Mouse (Mus musculus): ENCODE data around the gene Kpna4. TPM values are rescaled to one million over a fixed set of nuclear protein-coding genes. Genes with fewer than 3 reads are reported as not detected.

Gene Kpna4
- polyA plus RNA-seq, 1 experiment from 2014 or later = 21.8 TPM

DNA sequence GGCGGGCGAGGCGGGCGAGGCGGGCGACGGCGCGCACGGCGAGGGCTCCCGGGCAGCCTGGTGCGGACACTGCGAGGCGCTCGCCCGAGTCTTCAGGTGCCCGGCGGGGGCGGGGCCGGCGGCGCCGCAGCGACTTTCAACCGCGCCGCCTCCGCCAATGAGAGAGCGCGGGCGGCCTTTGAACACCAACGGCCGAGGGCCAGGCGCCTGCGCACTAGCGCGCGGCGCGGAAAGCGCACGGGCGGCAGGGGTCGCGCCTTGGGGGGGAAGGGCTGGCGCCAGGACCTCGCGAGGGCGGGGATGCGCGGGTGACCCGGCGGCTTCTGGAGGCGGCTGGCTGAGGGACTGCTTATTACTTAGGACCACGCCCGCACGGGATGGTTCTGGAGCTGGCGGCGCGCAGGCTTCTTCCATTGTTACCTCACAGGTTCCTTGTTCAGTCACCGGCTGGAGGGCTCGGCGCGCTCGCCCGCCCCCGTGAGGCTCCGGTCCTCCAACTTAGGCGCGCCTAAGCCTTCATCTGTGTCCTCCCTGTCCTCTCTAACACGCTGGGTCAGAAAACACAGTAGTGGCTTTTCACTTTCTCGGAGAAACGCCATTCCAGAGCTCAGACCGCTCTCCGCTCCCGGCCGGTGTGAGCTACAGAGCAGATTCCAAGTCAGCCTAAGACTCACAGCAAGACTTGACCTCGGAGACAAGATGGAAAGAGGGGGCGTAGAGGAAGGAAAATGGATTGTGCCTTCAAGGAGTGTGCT is 82.1 kb downstream of the Kpna4 start, which contains the start of gene Trim59:
Trim59 (minus strand) TSS at position 111 of the 755 bp plus-strand sequence.
- DNase-seq (ENCODE audit: low spot score) = peak; percentile 93
- Histone ChIP-seq H3K4me1 (replicated peaks; ENCODE audit: control insufficient read depth, insufficient read depth) (no peaks in the 10 kb centered on the region), H3K27ac (replicated peaks) (peak within 1 kb of the TSS; percentile 84), H3K9ac (ENCODE audit: low read length) (peak within 1 kb of the TSS; percentile 76), H3K36me3 (ENCODE audit: control insufficient read depth, insufficient read depth, low read length) (no peaks in the 10 kb centered on the region), H3K27me3 (ENCODE audit: control insufficient read depth, insufficient read depth, low read length) (no peaks in the 10 kb centered on the region), H3K4me2 (replicated peaks; ENCODE audit: low read depth) (peak within 1 kb of the TSS; percentile 81), H3K9me3 (ENCODE audit: control insufficient read depth, low read length) (no peaks in the 10 kb centered on the region), H3K4me3 (ENCODE audit: low read depth, low read length) (peak within 1 kb of the TSS; percentile 83)
- TF ChIP-seq EP300 (optimal IDR thresholded peaks at IDR 0.05) (peak; percentile 36), CTCF (IDR thresholded peaks at IDR 0.05; ENCODE audit: low read depth) (no peak; the same call in none of the 2 replicates)
- peak; percentile 97 for ATAC-seq (ENCODE audit: low FRiP score, low TSS enrichment)
- under 1% methylated on average over 66 of the region's 80 CpGs for WGBS

DNA sequence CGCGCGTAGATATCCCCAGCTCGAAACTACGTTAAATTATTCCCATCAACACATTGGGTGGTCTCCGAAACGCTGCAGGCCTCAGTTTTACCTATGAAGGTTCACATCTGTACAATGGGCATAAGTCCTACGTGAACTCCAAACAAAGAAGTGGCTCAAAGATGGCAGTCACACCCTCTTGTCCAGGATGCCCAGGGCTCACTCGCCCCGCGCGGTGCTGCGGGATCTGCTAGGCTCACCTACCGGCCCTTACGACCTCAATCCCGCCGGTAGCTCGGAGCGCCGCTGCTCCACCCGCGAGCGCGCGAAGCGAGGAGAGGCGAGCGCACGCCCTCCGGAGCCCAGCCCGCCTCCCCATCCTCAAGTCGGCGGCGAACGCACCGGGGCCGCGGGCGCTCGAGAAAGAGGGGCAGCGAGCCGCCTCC is 82.7 kb downstream of the Kpna4 start:
- H3K27me3 ChIP-seq (ENCODE audit: control insufficient read depth, insufficient read depth, low read length) = no peaks in the 10 kb centered on the region
- H3K9me3 ChIP-seq (ENCODE audit: control insufficient read depth, low read length) = no peaks in the 10 kb centered on the region
- H3K4me2 ChIP-seq (replicated peaks; ENCODE audit: low read depth) = peak overlapping the region; percentile 81
- DNase-seq (ENCODE audit: low spot score) (no peak), ATAC-seq (ENCODE audit: low FRiP score, low TSS enrichment) (peak; percentile 72; the same call in 1 of the 2 replicates)
- H3K9ac ChIP-seq (ENCODE audit: low read length) = peak overlapping the region; percentile 76
- peak overlapping the region; percentile 84 for H3K27ac ChIP-seq (replicated peaks)
- no peaks in the 10 kb centered on the region for H3K36me3 ChIP-seq (ENCODE audit: control insufficient read depth, insufficient read depth, low read length)
- peak overlapping the region; percentile 83 for H3K4me3 ChIP-seq (ENCODE audit: low read depth, low read length)
- no peak for TF ChIP-seq CTCF (IDR thresholded peaks at IDR 0.05; ENCODE audit: low read depth)
- TF ChIP-seq EP300 (optimal IDR thresholded peaks at IDR 0.05) = no peak
- under 1% methylated on average over 38 of the region's 42 CpGs for WGBS
- no peaks in the 10 kb centered on the region for H3K4me1 ChIP-seq (replicated peaks; ENCODE audit: control insufficient read depth, insufficient read depth)

DNA sequence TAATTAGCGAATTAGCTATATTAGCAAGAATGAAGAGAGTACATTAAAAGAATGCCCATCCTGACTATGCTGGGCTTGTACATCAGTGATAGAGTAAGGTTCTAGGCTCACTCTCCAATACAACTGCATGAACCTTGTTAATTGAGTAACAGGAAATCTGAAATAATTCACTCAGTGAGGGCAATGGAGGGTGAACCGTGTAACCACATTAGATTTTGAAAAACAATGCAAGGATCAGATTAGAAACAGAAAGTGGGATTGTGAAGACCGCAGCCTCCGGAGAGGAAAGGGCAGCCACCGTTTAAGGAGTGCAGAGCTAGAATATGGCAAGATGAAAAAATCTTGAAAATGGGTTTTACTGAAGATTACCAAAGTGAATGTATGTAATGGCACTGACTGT is 85.6 kb downstream of the Kpna4 start:
- Histone ChIP-seq H3K4me2 (replicated peaks; ENCODE audit: low read depth) (no peak overlapping the region; the same call in 1 of the 2 replicates), H3K9ac (ENCODE audit: low read length) (no peak overlapping the region), H3K36me3 (ENCODE audit: control insufficient read depth, insufficient read depth, low read length) (no peaks in the 10 kb centered on the region), H3K27me3 (ENCODE audit: control insufficient read depth, insufficient read depth, low read length) (no peaks in the 10 kb centered on the region), H3K9me3 (ENCODE audit: control insufficient read depth, low read length) (no peaks in the 10 kb centered on the region), H3K4me1 (replicated peaks; ENCODE audit: control insufficient read depth, insufficient read depth) (no peaks in the 10 kb centered on the region), H3K27ac (replicated peaks) (no peak overlapping the region), H3K4me3 (ENCODE audit: low read depth, low read length) (no peak overlapping the region)
- DNase-seq (ENCODE audit: low spot score) (no peak), ATAC-seq (ENCODE audit: low FRiP score, low TSS enrichment) (no peak)
- WGBS = 59% methylated on average over 5 of the region's 5 CpGs
- no peak for TF ChIP-seq EP300 (optimal IDR thresholded peaks at IDR 0.05)
- TF ChIP-seq CTCF (IDR thresholded peaks at IDR 0.05; ENCODE audit: low read depth) = no peak

DNA sequence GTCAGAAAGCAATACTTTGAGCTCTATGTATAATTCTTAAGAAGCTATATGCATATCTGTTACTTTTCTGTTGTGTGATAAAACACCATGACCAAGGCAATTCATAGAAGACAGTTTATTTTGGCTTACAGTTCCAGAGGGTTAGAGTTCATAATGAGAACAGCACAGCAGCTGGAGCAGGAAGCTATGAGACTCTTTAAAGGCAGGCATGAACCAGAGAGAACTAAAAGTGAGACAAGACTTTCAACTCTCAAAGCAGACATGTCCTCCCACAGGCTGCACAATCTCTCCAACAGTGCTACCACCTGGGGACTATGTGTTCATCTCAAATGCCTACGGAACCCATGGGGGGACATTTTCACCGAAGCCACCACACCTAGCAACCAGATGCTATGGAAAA is 86.8 kb downstream of the Kpna4 start:
- H3K27me3 ChIP-seq (ENCODE audit: control insufficient read depth, insufficient read depth, low read length) = no peaks in the 10 kb centered on the region
- H3K36me3 ChIP-seq (ENCODE audit: control insufficient read depth, insufficient read depth, low read length) = no peaks in the 10 kb centered on the region
- H3K9me3 ChIP-seq (ENCODE audit: control insufficient read depth, low read length) = no peaks in the 10 kb centered on the region
- ATAC-seq (ENCODE audit: low FRiP score, low TSS enrichment) (no peak), DNase-seq (ENCODE audit: low spot score) (no peak)
- no peak overlapping the region for H3K4me3 ChIP-seq (ENCODE audit: low read depth, low read length)
- no peak overlapping the region for H3K27ac ChIP-seq (replicated peaks)
- no peaks in the 10 kb centered on the region for H3K4me1 ChIP-seq (replicated peaks; ENCODE audit: control insufficient read depth, insufficient read depth)
- no peak overlapping the region for H3K4me2 ChIP-seq (replicated peaks; ENCODE audit: low read depth)
- 87% methylated on average over 2 of the region's 2 CpGs for WGBS
- TF ChIP-seq EP300 (optimal IDR thresholded peaks at IDR 0.05) = no peak
- TF ChIP-seq CTCF (IDR thresholded peaks at IDR 0.05; ENCODE audit: low read depth) = no peak
- no peak overlapping the region for H3K9ac ChIP-seq (ENCODE audit: low read length)

DNA sequence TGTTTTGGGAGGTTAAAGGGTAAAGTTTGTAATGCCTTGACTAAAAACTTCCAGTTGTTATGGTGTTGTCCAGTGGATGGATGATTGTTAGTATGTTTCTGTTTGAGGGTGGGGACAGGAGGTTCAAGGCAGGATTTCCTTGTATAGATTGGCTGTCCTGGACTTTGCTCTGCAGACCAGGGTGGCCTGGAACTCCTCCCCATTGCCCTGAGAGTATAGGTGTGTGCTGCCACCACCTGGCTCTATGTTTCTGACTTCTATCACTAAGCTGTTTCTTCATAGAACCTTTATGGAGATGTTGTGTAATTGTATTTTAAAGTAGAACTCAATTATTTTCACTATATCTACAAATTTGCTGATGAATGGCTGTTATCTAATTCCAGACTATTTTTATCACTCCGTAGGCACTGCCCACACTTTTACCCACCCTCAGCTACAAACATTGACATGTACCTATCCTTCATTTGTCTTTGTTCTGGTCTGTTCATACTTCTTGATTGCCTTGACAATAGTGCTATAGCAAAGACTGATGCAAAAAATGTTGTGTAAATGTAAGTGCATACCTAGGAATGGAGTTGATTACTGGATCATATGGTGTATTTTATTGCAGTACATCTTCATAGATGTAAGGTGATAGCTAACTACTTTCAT is 100.7 kb downstream of the Kpna4 start:
- TF ChIP-seq EP300 (optimal IDR thresholded peaks at IDR 0.05) = no peak
- TF ChIP-seq CTCF (IDR thresholded peaks at IDR 0.05; ENCODE audit: low read depth) = peak; percentile 64
- peaks cover 9% of the 10 kb centered on the region for H3K36me3 ChIP-seq (ENCODE audit: control insufficient read depth, insufficient read depth, low read length)
- 81% methylated on average over 1 of the region's 1 CpGs for WGBS
- no peaks in the 10 kb centered on the region for H3K4me1 ChIP-seq (replicated peaks; ENCODE audit: control insufficient read depth, insufficient read depth)
- peak; percentile 96 for ATAC-seq (ENCODE audit: low FRiP score, low TSS enrichment)
- DNase-seq (ENCODE audit: low spot score) = peak; percentile 76
- H3K27me3 ChIP-seq (ENCODE audit: control insufficient read depth, insufficient read depth, low read length) = no peaks in the 10 kb centered on the region
- H3K9ac ChIP-seq (ENCODE audit: low read length) = no peak overlapping the region
- H3K9me3 ChIP-seq (ENCODE audit: control insufficient read depth, low read length) = no peaks in the 10 kb centered on the region
- no peak overlapping the region for H3K4me3 ChIP-seq (ENCODE audit: low read depth, low read length)
- H3K27ac ChIP-seq (replicated peaks) = no peak overlapping the region
- H3K4me2 ChIP-seq (replicated peaks; ENCODE audit: low read depth) = no peak overlapping the region

DNA sequence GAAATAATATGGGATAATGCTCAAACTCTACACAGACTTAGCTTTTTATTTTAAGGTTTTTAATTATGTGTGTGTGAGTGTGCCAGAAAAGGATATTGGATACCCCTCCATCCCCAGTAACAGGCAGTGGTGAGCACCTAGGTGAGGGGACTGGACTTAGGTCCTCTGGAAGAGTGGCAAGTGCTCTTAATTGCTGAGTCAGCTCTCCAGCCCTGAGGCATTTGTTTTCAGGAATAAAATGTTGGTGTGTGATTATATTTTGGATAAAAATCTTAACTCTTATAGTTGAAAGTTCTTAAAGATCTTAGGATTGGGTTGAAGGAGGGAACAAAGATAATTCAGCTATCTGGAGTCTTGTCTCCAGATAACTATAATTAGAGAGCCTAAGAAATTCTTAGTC is 106.1 kb downstream of the Kpna4 start:
- H3K9me3 ChIP-seq (ENCODE audit: control insufficient read depth, low read length) = no peaks in the 10 kb centered on the region
- H3K36me3 ChIP-seq (ENCODE audit: control insufficient read depth, insufficient read depth, low read length) = peaks cover 14% of the 10 kb centered on the region; the same call in 1 of the 2 replicates
- no peak for ATAC-seq (ENCODE audit: low FRiP score, low TSS enrichment)
- H3K4me3 ChIP-seq (ENCODE audit: low read depth, low read length) = no peak overlapping the region
- no peak overlapping the region for H3K9ac ChIP-seq (ENCODE audit: low read length)
- no peaks in the 10 kb centered on the region for H3K27me3 ChIP-seq (ENCODE audit: control insufficient read depth, insufficient read depth, low read length)
- no peak for DNase-seq (ENCODE audit: low spot score)
- H3K4me1 ChIP-seq (replicated peaks; ENCODE audit: control insufficient read depth, insufficient read depth) = no peaks in the 10 kb centered on the region
- H3K27ac ChIP-seq (replicated peaks) = no peak overlapping the region
- no peak for TF ChIP-seq CTCF (IDR thresholded peaks at IDR 0.05; ENCODE audit: low read depth)
- no peak overlapping the region for H3K4me2 ChIP-seq (replicated peaks; ENCODE audit: low read depth)
